Mouse (Mus musculus) small intestine, adult 10 weeks (tissue): ENCODE measurements around the gene Gm7137. TPM values are rescaled to one million over a fixed set of nuclear protein-coding genes. Genes with fewer than 3 reads are reported as not detected.

ENCODE experiments used
- polyA plus RNA-seq: library from polyadenylated mRNA; stranded (reverse); fragments of 350-450 nt; fragmentation: Illumina TruSeq; extraction: RNeasy Lipid Tissue Mini Kit (QIAGEN cat#74804); gene quantifications from one replicate; pipeline ENCODE4 v1.2.3, GENCODE M21; 2014; ENCODE audit warnings: low replicate concordance

Gene Gm7137
- not detected for polyA plus RNA-seq

DNA sequence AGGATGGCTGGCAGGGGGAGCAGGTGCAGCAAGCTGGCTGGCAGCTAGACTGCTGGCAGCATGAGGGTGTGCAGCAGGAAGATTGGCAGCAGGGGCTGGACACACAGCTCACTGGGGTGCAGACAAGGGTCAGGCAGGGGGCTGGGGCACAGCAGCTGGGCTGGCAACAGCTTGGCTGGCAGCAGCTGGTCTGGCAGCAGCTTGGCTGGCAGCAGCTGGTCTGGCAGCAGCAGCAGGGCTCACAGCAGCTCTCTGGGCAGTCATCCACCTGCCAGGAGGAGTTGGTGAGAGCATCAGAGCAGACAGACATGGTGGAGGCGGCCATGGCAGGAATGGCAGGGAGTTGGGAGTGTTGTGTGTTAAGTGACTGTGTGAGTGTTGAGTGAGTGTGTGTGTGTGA, at the start of gene Gm7137:
Gm7137 (minus strand) TSS at position 325 of the 400 bp plus-strand sequence.

DNA sequence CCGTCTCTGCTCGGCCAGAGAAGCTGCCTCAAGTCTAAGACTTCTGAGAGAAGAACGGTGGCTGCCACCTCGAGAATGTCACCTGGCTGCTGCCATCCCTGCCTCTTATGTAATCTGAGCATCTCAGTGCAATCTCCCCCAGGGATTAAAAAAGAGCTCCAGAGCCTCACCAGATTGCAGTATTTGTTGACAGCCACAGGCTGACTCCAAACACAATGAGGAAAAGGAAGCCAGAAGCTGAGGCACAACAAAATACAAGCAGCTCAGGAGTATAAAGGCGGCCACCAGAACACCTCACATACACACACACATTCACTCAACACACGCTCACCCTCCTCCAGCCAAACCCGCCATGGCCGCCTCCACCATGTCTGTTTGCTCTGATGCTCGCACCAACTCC, 47.6 kb upstream of the Gm7137 start, which contains the start of gene Krtap10-10:
Krtap10-10 (plus strand) TSS at position 301 of the 400 bp plus-strand sequence.

DNA sequence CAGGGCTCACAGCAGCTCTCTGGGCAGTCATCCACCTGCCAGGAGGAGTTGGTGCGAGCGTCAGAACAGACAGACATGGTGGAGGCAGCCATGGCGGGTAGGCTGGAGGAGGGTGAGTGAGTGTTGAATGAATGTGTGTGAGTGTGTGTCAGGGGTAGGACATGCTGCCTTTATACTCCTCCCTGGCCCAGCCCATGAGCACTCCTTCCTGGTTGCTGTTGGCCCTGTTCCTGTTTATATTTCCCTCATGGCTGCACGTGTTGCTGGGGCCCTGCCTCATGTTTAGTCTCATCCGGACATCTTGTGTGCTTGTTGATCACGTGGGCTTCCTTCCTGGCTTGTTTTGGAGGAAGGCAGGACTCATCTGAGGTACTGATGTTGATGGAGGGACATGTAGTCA, 39.0 kb upstream of the Gm7137 start, which contains the start of gene Krtap10-4:
Krtap10-4 (minus strand) TSS at position 145 of the 400 bp plus-strand sequence.

DNA sequence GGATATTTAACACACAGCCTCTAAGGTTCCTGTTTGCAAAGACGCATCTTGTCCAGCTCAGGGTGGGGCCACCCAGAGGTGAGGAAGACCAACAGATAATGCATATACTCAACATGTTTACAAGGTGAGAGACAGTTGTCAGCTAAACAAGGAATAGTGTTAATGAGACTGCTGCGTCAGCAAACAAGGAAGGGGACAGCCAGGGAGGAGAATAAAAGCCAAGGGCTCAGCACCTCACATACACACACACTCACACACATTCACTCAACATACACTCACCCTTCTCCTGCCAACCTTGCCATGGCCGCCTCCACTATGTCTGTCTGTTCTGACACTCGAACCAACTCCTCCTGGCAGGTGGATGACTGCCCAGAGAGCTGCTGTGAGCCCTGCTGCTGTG, 26.4 kb upstream of the Gm7137 start, which contains the start of gene Gm2696:
Gm2696 (plus strand) TSS at position 301 of the 400 bp plus-strand sequence.

DNA sequence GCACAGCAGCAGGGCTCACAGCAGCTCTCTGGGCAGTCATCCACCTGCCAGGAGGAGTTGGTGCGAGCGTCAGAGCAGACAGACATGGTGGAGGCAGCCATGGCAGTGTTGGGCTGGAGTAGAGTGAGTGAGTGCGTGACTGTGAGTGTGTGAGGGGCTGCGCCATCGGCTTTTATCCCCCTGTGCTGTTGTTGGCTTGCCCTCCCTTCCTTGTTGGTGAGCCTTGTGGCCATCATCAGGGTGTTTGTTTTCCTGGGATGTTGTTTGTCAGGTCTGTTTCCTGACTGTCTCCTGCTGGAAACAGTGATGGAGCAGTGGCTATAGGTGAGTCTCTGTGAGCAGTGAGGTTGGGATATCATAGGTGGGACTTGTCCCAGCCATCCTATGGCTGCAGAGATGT, 23.7 kb upstream of the Gm7137 start, which contains the start of gene Gm9507:
Gm9507 (minus strand) TSS at position 101 of the 400 bp plus-strand sequence.

DNA sequence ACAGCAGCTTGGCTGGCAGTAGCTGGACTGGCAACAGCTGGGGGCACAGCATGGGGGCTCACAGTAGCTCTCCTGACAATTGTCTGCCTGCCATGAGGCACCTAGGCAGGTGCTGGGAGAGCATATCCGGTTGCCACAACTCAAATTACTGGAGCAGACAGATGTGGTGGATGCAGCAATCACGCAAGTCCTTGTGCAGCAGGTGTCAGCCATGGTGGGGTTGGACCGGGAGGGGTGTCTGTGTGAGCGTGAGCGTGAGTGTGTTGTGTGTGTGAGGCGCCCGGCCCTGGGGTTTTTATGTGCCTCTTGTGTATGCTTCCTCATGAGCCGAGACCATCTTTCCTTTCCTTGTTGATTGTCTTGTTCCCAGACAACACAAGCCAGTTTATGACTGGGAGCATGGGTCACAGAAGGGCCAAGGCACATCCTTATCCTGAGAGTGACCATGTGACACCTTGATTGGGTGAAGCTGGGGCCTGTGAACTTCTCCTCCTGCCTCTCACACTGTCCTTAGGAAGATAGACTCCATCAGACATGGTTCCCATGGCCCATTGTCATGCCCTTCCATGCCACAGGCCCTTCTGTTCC, 11.0 kb upstream of the Gm7137 start, which contains the start of gene Gm19668:
Gm19668 (minus strand) TSS at position 213 of the 588 bp plus-strand sequence.

DNA sequence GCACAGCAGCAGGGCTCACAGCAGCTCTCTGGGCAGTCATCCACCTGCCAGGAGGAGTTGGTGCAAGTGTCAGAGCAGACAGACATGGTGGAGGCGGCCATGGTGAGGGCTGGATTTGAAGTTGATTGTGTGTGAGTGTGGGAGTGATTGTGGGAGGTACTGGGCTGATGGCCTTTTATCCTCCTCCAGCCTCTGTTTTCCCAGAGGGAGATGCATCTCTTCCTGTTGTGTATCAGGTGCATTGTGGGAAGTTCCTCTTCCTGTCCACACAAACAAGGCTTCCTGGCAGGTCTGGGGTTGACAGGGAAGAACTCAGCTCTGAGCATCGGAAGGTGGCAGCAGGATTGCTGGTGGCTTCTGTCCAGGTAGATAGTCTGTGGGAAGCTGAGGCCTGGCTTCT, 7.0 kb upstream of the Gm7137 start, which contains the start of gene Gm9639:
Gm9639 (minus strand) TSS at position 101 of the 400 bp plus-strand sequence.

DNA sequence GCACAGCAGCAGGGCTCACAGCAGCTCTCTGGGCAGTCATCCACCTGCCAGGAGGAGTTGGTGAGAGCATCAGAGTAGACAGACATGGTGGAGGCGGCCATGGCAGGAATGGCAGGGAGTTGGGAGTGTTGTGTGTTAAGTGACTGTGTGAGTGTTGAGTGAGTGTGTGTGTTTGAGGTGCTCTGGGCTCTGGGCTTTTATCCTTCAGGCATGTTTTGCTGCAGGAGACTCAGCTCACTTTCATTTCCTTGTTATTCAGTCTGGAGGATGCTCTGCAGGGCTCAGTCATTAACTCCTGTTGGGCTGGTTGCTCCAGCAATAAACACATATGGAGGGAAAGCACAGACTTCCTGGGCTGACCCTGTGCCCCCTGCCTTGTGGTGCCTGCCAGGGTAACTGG, 5.6 kb downstream of the Gm7137 start, which contains the start of gene Gm3250:
Gm3250 (minus strand) TSS at position 101 of the 400 bp plus-strand sequence.

DNA sequence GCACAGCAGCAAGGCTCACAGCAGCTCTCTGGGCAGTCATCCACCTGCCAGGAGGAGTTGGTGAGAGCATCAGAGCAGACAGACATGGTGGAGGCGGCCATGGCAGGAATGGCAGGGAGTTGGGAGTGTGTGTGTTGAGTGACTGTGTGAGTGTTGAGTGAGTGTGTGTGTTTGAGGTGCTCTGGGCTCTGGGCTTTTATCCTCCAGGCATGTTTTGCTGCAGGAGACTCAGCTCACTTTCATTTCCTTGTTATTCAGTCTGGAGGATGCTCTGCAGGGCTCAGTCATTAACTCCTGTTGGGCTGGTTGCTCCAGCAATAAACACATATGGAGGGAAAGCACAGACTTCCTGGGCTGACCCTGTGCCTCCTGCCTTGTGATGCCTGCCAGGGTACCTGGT, 11.2 kb downstream of the Gm7137 start, which contains the start of gene Gm7138:
Gm7138 (minus strand) TSS at position 101 of the 400 bp plus-strand sequence.

DNA sequence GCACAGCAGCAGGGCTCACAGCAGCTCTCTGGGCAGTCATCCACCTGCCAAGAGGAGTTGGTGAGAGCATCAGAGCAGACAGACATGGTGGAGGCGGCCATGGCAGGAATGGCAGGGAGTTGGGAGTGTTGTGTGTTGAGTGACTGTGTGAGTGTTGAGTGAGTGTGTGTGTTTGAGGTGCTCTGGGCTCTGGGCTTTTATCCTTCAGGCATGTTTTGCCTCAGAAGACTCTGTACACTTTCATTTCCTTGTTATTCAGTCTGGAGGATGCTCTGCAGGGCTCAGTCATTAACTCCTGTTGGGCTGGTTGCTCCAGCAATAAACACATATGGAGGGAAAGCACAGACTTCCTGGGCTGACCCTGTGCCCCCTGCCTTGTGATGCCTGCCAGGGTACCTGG, 16.8 kb downstream of the Gm7137 start, which contains the start of gene Gm3238:
Gm3238 (minus strand) TSS at position 101 of the 400 bp plus-strand sequence.

DNA sequence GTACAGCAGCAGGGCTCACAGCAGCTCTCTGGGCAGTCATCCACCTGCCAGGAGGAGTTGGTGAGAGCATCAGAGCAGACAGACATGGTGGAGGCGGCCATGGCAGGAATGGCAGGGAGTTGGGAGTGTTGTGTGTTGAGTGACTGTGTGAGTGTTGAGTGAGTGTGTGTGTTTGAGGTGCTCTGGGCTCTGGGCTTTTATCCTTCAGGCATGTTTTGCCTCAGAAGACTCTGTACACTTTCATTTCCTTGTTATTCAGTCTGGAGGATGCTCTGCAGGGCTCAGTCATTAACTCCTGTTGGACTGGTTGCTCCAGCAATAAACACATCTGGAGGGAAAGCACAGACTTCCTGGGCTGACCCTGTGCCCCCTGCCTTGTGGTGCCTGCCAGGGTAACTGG, 28.4 kb downstream of the Gm7137 start, which contains the start of gene Gm3233:
Gm3233 (minus strand) TSS at position 101 of the 400 bp plus-strand sequence.

DNA sequence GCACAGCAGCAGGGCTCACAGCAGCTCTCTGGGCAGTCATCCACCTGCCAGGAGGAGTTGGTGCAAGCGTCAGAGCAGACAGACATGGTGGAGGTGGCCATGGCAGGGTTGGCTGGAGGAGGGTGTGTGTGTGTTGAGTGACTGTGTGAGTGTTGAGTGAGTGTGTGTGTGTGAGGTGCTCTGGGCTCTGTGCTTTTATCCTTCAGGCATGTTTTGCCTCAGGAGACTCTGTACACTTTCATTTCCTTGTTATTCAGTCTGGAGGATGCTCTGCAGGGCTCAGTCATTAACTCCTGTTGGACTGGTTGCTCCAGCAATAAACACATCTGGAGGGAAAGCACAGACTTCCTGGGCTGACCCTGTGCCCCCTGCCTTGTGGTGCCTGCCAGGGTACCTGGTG, 36.7 kb downstream of the Gm7137 start, which contains the start of gene Gm9736:
Gm9736 (minus strand) TSS at position 101 of the 400 bp plus-strand sequence.

DNA sequence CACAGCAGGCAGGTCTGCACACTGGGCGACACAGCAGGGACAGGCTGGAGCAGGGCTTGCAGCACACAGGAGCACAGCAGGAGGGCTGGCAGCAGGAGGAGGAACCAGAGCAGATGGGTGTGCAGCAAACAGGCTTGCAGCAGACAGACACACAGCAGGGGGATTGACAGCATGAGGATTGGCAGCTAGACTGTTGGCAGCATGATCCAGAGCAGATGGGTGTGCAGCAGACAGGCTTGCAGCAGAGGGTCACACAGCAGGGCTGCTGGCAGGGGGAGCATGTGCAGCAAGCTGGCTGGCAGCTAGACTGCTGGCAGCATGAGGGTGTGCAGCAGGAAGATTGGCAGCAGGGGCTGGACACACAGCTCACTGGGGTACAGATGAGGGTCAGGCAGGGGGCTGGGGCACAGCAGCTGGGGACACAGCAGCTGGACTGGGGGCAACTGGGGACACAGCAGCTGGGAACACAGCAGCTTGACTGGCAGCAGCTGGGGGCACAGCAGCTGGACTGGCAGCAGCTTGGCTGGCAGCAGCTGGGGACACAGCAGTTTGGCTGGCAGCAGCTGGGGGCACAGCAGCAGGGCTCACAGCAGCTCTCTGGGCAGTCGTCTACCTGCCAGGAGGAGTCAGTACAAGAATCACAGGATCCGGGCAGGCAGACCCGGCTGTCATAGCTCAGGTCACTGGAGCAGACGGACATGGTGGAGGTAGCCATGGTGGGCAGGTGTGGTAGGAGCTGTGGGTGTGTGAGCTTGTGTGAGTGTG, 45.9 kb downstream of the Gm7137 start, which contains the start of gene Gm18596:
Gm18596 (minus strand) TSS at position 715 of the 765 bp plus-strand sequence.

Other genes starting within 250 kb of the Gm7137 start
- 153 TPM for gene Pttg1ip, start 206.5 kb downstream of the Gm7137 start, polyA plus RNA-seq
- gene Sumo3, start 182.1 kb downstream of the Gm7137 start, polyA plus RNA-seq, result 54.4 TPM
- gene Gm49325, start 182.0 kb downstream of the Gm7137 start, polyA plus RNA-seq, result not detected
- gene Ube2g2, start 165.9 kb downstream of the Gm7137 start, polyA plus RNA-seq, result 2.6 TPM
- not detected for gene Tspear, start 101.6 kb downstream of the Gm7137 start, polyA plus RNA-seq
- not detected for gene Gm19402, start 97.4 kb downstream of the Gm7137 start, polyA plus RNA-seq
- not detected for gene Gm9508, start 91.0 kb downstream of the Gm7137 start, polyA plus RNA-seq
- not detected for gene Gm10272, start 81.6 kb downstream of the Gm7137 start, polyA plus RNA-seq
- gene Gm10024, start 76.7 kb downstream of the Gm7137 start, polyA plus RNA-seq, result not detected
- not detected for gene Gm10142, start 72.4 kb downstream of the Gm7137 start, polyA plus RNA-seq
- gene Krtap12-1, start 67.6 kb downstream of the Gm7137 start, polyA plus RNA-seq, result not detected
- not detected for gene Gm10100, start 61.7 kb downstream of the Gm7137 start, polyA plus RNA-seq
- not detected for gene Gm18596, start 45.6 kb downstream of the Gm7137 start, polyA plus RNA-seq
- gene Gm9736, start 36.8 kb downstream of the Gm7137 start, polyA plus RNA-seq, result not detected
- not detected for gene Gm3233, start 28.5 kb downstream of the Gm7137 start, polyA plus RNA-seq
- gene Gm3238, start 16.9 kb downstream of the Gm7137 start, polyA plus RNA-seq, result not detected
- not detected for gene Gm7138, start 11.3 kb downstream of the Gm7137 start, polyA plus RNA-seq
- not detected for gene Gm3250, start 5.7 kb downstream of the Gm7137 start, polyA plus RNA-seq
- gene Gm9639, start 6.9 kb upstream of the Gm7137 start, polyA plus RNA-seq, result not detected
- not detected for gene Gm19668, start 10.9 kb upstream of the Gm7137 start, polyA plus RNA-seq
- gene Gm9507, start 23.6 kb upstream of the Gm7137 start, polyA plus RNA-seq, result not detected
- gene Gm2696, start 26.5 kb upstream of the Gm7137 start, polyA plus RNA-seq, result not detected
- not detected for gene Krtap10-4, start 38.9 kb upstream of the Gm7137 start, polyA plus RNA-seq
- gene Krtap10-10, start 47.7 kb upstream of the Gm7137 start, polyA plus RNA-seq, result not detected
- not detected for gene Gm36176, start 58.6 kb upstream of the Gm7137 start, polyA plus RNA-seq
- not detected for gene Gm10318, start 64.7 kb upstream of the Gm7137 start, polyA plus RNA-seq
- not detected for gene Gm3285, start 73.8 kb upstream of the Gm7137 start, polyA plus RNA-seq
- 2.0 TPM for gene Lrrc3, start 114.3 kb upstream of the Gm7137 start, polyA plus RNA-seq
- gene Trpm2, start 182.4 kb upstream of the Gm7137 start, polyA plus RNA-seq, result 1.3 TPM
- 0.33 TPM for gene 1810043G02Rik, start 190.3 kb upstream of the Gm7137 start, polyA plus RNA-seq
- 0.52 TPM for gene Pfkl, start 221.9 kb upstream of the Gm7137 start, polyA plus RNA-seq